ENCODE assay signal across 24 mouse cellular contexts in the genomic region with DNA sequence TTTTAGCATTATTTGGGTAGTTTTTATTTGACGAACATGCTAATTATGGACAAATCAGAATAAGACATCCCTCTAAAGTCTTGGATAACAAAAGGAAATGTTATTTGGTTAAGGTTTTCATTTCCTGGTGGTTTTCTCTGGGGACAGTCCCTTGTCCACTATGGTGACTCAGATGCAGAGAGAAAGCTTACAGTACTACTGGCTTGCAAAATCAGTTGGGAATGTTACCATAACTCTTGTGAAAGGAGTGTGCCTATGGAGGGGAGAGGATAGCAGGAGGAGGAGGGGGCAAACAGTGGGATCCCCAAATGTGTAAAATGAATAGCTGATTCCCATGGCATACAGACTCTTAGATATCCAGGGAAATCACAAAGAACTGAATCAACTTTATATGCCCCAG.
DNase-seq lines count a peak whose midpoint lies in the region; ATAC-seq and TF ChIP-seq lines count a peak whose summit lies in the region.
"Had no signal": no experiment of that assay in that cellular context is flagged by ENCODE, and none has a peak within 500 bp of the region (broad histone marks: within the 10 kb centered on the region; RNA-seq: fewer than 3 reads in every experiment).

No protein-coding gene starts in this region.

- H3K27me3 ChIP-seq in lung, postnatal 0 days (replicated peaks; ENCODE audit: insufficient read depth, low read length): no peaks in the 10 kb centered on the region
- H3K27me3 ChIP-seq: CH12.LX; embryonic facial prominence, embryonic 13.5 days; embryonic facial prominence, embryonic 15.5 days; forebrain, embryonic 12.5 days had no signal

- TF ChIP-seq CTCF in lung, postnatal 0 days (IDR thresholded peaks at IDR 0.05): no peak

- H3K4me2 ChIP-seq in lung, postnatal 0 days (replicated peaks; ENCODE audit: low read depth, low read length): no peak overlapping the region
- H3K4me2 ChIP-seq: embryonic facial prominence, embryonic 13.5 days; embryonic facial prominence, embryonic 15.5 days; forebrain, embryonic 12.5 days had no signal

- no peak overlapping the region for H3K9ac ChIP-seq in lung, postnatal 0 days (replicated peaks; ENCODE audit: low read depth)
- H3K9ac ChIP-seq: embryonic facial prominence, embryonic 13.5 days; embryonic facial prominence, embryonic 15.5 days; forebrain, embryonic 12.5 days had no signal

- 98% methylated on average over 1 of the region's 1 CpGs for WGBS in lung, postnatal 0 days

- no peaks in the 10 kb centered on the region for H3K9me3 ChIP-seq in lung, postnatal 0 days (ENCODE audit: low read length)
- H3K9me3 ChIP-seq: embryonic facial prominence, embryonic 13.5 days; embryonic facial prominence, embryonic 15.5 days; forebrain, embryonic 10.5 days; forebrain, embryonic 12.5 days; G1E had no signal

- H3K27ac ChIP-seq in lung, postnatal 0 days (ENCODE audit: low read length): no peak overlapping the region
- H3K27ac ChIP-seq: embryonic facial prominence, embryonic 13.5 days; embryonic facial prominence, embryonic 15.5 days; forebrain, embryonic 10.5 days; forebrain, embryonic 12.5 days had no signal

- TF ChIP-seq EP300 in lung, postnatal 0 days (IDR thresholded peaks at IDR 0.05): no peak

- no peak overlapping the region for H3K4me3 ChIP-seq in lung, postnatal 0 days (ENCODE audit: low read depth, low read length)
- H3K4me3 ChIP-seq: embryonic facial prominence, embryonic 13.5 days; embryonic facial prominence, embryonic 15.5 days; erythroblast, embryonic 14.5 days; forebrain, embryonic 10.5 days; forebrain, embryonic 12.5 days had no signal

- H3K4me1 ChIP-seq in lung, postnatal 0 days (ENCODE audit: insufficient read depth, low read depth, low read length): no peaks in the 10 kb centered on the region
- H3K4me1 ChIP-seq: embryonic facial prominence, embryonic 13.5 days; embryonic facial prominence, embryonic 15.5 days; forebrain, embryonic 10.5 days; forebrain, embryonic 12.5 days had no signal

- no peaks in the 10 kb centered on the region for H3K36me3 ChIP-seq in lung, postnatal 0 days (ENCODE audit: insufficient read depth, low read length)
- H3K36me3 ChIP-seq: embryonic facial prominence, embryonic 13.5 days; embryonic facial prominence, embryonic 15.5 days; forebrain, embryonic 10.5 days; forebrain, embryonic 12.5 days; G1E had no signal

- intact Hi-C loops in gastrocnemius, postnatal 36 days (cut with DNase I): no loop called here

- peak; percentile 15 for DNase-seq in lung, postnatal 0 days (ENCODE audit: low spot score)
- DNase-seq in lung, postnatal 25 days (ENCODE audit: low spot score): no peak
- peak; percentile 49 for DNase-seq in NIH3T3 (ENCODE audit: low read depth)
- DNase-seq in gastrocnemius, postnatal 36 days: no peak
- no peak for DNase-seq in embryo, embryonic 11 days
- DNase-seq: adrenal gland, adult 8-10 months; adrenal gland, postnatal 14 days; adrenal gland, postnatal 36 days; B cell, adult 2 months; cerebellum, adult 11-12 months; cerebellum, adult 2 months; cerebellum, adult 9-10 months; cerebellum, postnatal 10 days; cerebellum, postnatal 25 days had no signal

- no peak for ATAC-seq in lung, postnatal 0 days
- ATAC-seq: CD4-positive, CD25-positive, alpha-beta regulatory T cell, adult 4 months; forebrain, embryonic 14.5 days; forebrain, embryonic 16.5 days had no signal

Comparison
In these comparisons a context has a peak if more than half of its experiments do, and no peak if none do; other contexts are left out.
1. DNase-seq: peak in lung, postnatal 0 days (single experiment) and NIH3T3 (single experiment); none in lung, postnatal 25 days (single experiment), gastrocnemius, postnatal 36 days (0 of 2) and embryo, embryonic 11 days (single experiment).